Mouse (Mus musculus) kidney, adult 2 months (tissue): ENCODE results near the gene Gm9945. TPM values are rescaled to one million over a fixed set of nuclear protein-coding genes. Genes with fewer than 3 reads are reported as not detected.

Source experiments
- DNase-seq: peaks from one replicate; pipeline ENCODE4 v3.0.0; 2021
- H3K27ac ChIP-seq: fragments of 200-500 bp; 2 replicates; pipeline ENCODE4 v1.5.1; 2012; ENCODE audit warnings: low read depth, low read length, control low read depth, inconsistent platforms; ENCODE audit not compliant: insufficient read depth
- H3K27me3 ChIP-seq: fragments of 200-500 bp; replicated peaks from 2 replicates; pipeline ENCODE4 v1.6.1; 2012; ENCODE audit warnings: mild to moderate bottlenecking, moderate library complexity, low read length, inconsistent platforms; ENCODE audit not compliant: control insufficient read depth, insufficient read depth
- H3K36me3 ChIP-seq: fragments of 200-500 bp; 2 replicates; pipeline ENCODE4 v1.6.1; 2012; ENCODE audit warnings: mild to moderate bottlenecking, moderate library complexity, low read length, inconsistent platforms; ENCODE audit not compliant: control insufficient read depth, insufficient read depth
- H3K4me1 ChIP-seq: fragments of 200-500 bp; 2 replicates; pipeline ENCODE4 v1.6.1; 2011; ENCODE audit warnings: low read length; ENCODE audit not compliant: control insufficient read depth, insufficient read depth
- H3K4me3 ChIP-seq: fragments of 200-500 bp; 2 replicates; pipeline ENCODE4 v1.5.1; 2011; ENCODE audit warnings: mild to moderate bottlenecking, low read depth, low read length, control low read depth; ENCODE audit not compliant: insufficient read depth
- CTCF ChIP-seq: fragments of 200-500 bp; conservative IDR thresholded peaks from 2 replicates; pipeline ENCODE4 v1.5.1; 2011; ENCODE audit warnings: low read depth, mild to moderate bottlenecking, control low read depth, low read length, moderate library complexity, mixed read lengths; ENCODE audit not compliant: insufficient read depth, insufficient read length
- POLR2A ChIP-seq: fragments of 200-500 bp; IDR thresholded peaks from one replicate; pipeline ENCODE4 v1.6.1; 2011; ENCODE audit warnings: low read depth, low read length, control low read depth
- WGBS: fragments of 180-500 bp; shearing (Covaris S2); methylation state at CpG from one replicate; pipeline ENCODE4 v1.1.7; 2018; 5-methylcytosine and 5-hydroxymethylcytosine counted together
- polyA plus RNA-seq: library from polyadenylated mRNA; depleted of rRNA; stranded (reverse); fragments of >200 nt; gene quantifications from 2 replicates; pipeline ENCODE4 v1.2.3, GENCODE M21; 2012

Gm9945 gene
- polyA plus RNA-seq, 1 experiment: not detected

DNA sequence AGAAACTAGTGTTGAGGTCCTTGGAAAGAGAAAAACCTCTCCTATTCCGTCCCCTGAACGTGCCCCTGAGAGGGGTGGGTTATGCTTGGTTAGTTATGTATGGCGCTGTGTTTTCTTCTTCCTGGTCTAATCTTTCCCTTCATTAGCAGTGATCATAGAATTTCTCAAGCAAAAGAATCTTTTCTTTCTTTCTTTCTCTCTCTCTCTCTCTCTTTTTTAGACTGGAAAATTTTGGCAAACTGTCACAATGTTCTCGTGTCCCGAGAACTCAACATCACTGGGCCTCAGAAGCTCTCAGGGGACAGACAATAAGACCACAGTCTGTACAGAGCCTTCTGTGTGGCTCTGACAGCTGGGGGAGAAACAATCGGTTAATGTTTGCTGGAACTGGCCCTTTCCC lies 15.5 kb downstream of the Gm9945 start:
- TF ChIP-seq CTCF (no peak), POLR2A (no peak)
- no peak overlapping the region for H3K4me3 ChIP-seq
- H3K4me1 ChIP-seq: no peaks in the 10 kb centered on the region
- no peaks in the 10 kb centered on the region for H3K27me3 ChIP-seq
- no peaks in the 10 kb centered on the region for H3K36me3 ChIP-seq
- no peak for DNase-seq
- H3K27ac ChIP-seq: no peak overlapping the region
- WGBS: 49% methylated on average over 6 of the region's 6 CpGs

DNA sequence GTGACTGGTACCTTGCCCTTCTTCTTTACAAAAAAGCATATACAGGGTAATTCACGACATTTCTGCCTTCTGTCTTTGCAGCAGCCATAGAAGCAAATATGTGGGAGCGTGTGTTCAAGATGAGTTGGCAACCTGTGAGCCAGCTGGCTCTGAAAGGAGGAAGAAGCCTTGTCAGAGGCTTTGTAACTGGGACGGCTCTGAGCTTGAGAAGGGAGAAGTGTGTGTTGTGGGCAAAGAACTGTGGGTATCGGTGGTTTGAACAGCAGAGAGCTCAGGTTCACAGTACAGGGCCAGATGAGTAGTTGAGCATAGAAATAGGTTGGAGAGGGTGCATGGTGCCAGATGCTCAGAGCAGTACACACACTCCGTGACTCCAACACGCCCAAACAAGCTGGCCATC lies 17.0 kb downstream of the Gm9945 start:
- 83% methylated on average over 6 of the region's 6 CpGs for WGBS
- Histone ChIP-seq H3K4me3 (no peak overlapping the region), H3K27me3 (no peaks in the 10 kb centered on the region), H3K36me3 (no peaks in the 10 kb centered on the region), H3K4me1 (no peaks in the 10 kb centered on the region), H3K27ac (no peak overlapping the region)
- TF ChIP-seq CTCF (no peak), POLR2A (no peak)
- DNase-seq: no peak

DNA sequence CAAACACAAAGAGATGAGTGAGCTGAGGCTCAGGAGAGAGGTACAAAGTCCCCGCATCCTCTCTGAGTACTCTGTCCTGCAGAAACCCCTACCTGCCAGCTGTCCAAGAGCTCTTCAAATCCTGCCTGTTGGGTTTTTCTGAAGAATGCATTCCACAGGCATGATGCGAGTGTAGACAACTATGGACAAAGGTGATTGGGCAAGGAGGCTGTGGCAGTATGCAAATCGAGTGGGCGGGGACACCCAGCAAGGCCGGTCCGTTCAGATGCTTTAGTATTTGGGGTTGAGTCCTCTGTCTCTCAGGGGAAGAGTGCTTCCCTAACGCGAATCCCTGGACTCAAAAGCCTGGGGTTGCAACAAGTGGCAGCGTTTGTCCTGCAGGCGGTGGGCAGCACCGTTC lies 20.6 kb downstream of the Gm9945 start:
- Histone ChIP-seq H3K27me3 (no peaks in the 10 kb centered on the region), H3K36me3 (no peaks in the 10 kb centered on the region), H3K4me3 (no peak overlapping the region), H3K4me1 (no peaks in the 10 kb centered on the region), H3K27ac (no peak overlapping the region)
- TF ChIP-seq POLR2A: no peak
- TF ChIP-seq CTCF: no peak
- WGBS: 13% methylated on average over 11 of the region's 11 CpGs
- DNase-seq: peak; percentile 50

- no peaks in the 10 kb centered on the region for H3K27me3 ChIP-seq
- DNase-seq: no peak
- TF ChIP-seq POLR2A (no peak), CTCF (no peak)
- H3K4me3 ChIP-seq: no peak overlapping the region
- H3K4me1 ChIP-seq: no peaks in the 10 kb centered on the region
- H3K27ac ChIP-seq: no peak overlapping the region
- 78% methylated on average over 8 of the region's 8 CpGs for WGBS
- no peaks in the 10 kb centered on the region for H3K36me3 ChIP-seq
Measured at GRCm38 (mm10) chr11:53502039-53502765, 22.2 kb downstream of the Gm9945 start.

- H3K4me1 ChIP-seq: no peaks in the 10 kb centered on the region
- TF ChIP-seq CTCF (no peak), POLR2A (no peak)
- WGBS: 84% methylated on average over 5 of the region's 5 CpGs
- H3K27me3 ChIP-seq: no peaks in the 10 kb centered on the region
- no peak overlapping the region for H3K27ac ChIP-seq
- no peaks in the 10 kb centered on the region for H3K36me3 ChIP-seq
- H3K4me3 ChIP-seq: no peak overlapping the region
- DNase-seq: no peak
Measured at GRCm38 (mm10) chr11:53503738-53504137, 23.8 kb downstream of the Gm9945 start.

DNA sequence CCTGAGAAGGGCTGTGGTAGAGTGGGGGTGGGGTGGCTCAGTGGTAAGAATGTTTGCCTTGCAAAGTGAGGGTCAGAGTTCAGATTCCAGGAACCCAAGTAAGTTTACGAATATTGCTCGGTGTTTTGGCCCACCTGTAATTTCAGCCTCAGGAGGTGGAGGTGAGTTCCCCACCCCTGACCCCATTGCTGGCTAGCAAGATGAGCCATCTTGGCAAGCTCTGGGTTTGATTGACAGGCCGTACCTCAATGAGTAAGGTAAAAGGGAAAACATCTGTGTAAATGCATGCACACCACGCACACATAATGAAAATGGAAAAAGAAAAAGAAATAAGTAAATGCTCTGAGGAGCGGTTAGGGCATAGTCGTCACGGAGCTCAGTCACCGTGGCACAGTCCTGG lies 24.4 kb downstream of the Gm9945 start:
- no peak for DNase-seq
- TF ChIP-seq CTCF (no peak), POLR2A (no peak)
- Histone ChIP-seq H3K36me3 (no peaks in the 10 kb centered on the region), H3K4me3 (no peak overlapping the region), H3K4me1 (no peaks in the 10 kb centered on the region), H3K27ac (no peak overlapping the region), H3K27me3 (no peaks in the 10 kb centered on the region)
- WGBS: 86% methylated on average over 8 of the region's 8 CpGs

DNA sequence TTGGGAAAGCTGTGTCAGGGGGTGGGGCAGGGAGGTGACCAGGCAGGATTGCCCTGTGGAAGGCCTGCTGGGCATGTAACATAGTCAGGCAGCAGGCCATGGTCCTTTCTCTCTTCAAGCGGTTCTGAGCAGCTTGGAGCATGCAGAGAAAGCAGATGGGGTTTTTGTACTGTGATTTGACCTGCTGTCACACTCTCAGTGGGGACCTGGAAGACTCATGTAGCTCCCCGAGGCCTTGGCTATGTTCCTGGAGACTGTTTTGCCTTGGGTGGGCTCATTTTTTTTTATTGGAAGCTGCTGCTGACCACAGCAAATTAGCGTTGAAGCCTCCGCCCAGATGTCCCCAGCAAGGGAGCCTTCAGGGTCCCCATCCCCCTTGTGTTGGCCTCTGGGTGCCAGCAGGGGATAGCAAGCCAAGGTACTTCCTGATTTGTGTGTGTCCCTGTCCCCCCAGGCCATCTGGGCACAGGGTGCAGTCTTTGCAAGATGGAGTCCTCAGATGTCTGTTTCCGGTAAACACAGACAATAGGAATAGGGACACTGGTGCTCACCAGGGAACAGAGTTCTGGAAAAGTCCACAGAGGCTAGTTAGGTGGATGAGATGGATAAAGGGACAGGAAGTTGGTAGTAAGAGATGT lies 25.2 kb downstream of the Gm9945 start:
- TF ChIP-seq POLR2A: no peak
- TF ChIP-seq CTCF: no peak
- no peaks in the 10 kb centered on the region for H3K4me1 ChIP-seq
- WGBS: 83% methylated on average over 5 of the region's 5 CpGs
- no peak for DNase-seq
- H3K36me3 ChIP-seq: no peaks in the 10 kb centered on the region
- no peak overlapping the region for H3K27ac ChIP-seq
- no peak overlapping the region for H3K4me3 ChIP-seq
- H3K27me3 ChIP-seq: no peaks in the 10 kb centered on the region
